Mouse (Mus musculus): ENCODE measurements around the gene Exoc4.

- TF ChIP-seq CTCF (conservative IDR thresholded peaks at IDR 0.05; ENCODE audit: insufficient read depth, insufficient read length, low read depth, low read length) (no peak), POLR2A (IDR thresholded peaks at IDR 0.05; ENCODE audit: low read depth, low read length) (no peak)
Observed at GRCm38 (mm10) chr6:33218780-33219179, 30.1 kb upstream of the Exoc4 start.

Measured in kidney, adult 2 months (tissue).